Mouse (Mus musculus) cerebellum, adult 9-11 months (tissue): ENCODE measurements at regions not wholly inside any gene's neighbourhood (a gene's known extent, or its start where the extent isn't known, plus 50 kb on each side); places are given as distances from the start of the nearest gene placed in this dataset.

Source experiments
- DNase-seq: peaks from one replicate; pipeline ENCODE4 v3.0.0; 2022

DNA sequence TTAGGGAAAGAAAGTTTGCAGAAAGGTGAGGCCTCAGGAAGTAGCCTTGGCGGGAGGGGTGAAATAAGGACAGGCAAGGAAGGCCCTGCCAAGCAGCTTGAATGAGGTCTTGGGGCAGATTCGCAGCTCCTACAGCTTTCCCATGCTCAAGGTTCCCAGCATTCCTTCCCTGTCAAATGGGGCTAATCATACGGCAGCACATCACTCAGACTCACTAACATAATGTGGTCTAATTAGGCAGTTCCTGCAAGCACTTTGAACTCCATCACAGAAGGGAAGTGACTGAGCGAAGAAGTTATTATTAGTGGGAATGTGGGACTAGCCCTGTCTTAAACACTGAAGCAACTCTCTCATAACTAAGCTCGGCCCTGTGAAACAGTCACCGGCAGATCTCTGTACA is 87.1 kb upstream of the Gm10260 start:
- no peak for DNase-seq

DNA sequence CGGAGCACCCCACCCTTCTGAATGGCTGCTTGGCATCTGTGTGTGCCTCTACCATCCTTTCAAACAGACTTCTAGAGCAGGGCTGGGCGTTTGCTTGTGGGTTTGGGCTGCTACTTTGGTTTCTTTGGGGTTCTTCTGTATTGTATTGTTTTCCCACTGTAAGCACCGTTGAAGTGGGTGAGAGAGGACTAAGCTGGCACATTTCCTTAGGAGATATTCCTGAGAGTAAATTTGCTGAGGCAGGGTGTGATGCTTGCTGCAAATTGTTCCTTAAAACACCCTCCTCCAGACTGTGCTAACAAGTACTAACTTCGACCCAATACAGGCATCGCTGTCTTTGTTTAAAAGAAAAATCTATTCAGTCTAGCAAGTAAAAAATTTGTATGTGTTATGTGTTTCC is 84.7 kb upstream of the Gm10260 start:
- DNase-seq, result no peak

DNA sequence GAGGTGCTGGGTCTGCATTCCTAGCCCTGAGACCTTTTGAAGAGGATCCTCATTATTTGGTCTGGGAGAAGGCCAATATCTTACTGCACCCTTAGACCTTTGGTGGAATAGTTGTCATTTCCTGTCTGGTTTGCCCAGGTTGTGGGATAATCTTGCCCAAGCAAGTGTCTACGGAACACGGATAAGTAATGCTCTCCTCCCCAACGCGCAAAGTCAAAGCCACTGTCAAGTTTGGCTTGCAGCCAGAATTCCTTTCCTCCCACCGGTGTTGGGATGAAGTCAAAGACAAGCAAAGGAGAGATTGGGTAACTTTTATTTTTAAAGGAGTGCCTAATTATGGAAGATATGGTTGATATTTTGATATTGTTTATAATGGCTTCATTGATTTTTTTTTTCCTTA is 82.4 kb upstream of the Gm10260 start:
- DNase-seq, result no peak

DNA sequence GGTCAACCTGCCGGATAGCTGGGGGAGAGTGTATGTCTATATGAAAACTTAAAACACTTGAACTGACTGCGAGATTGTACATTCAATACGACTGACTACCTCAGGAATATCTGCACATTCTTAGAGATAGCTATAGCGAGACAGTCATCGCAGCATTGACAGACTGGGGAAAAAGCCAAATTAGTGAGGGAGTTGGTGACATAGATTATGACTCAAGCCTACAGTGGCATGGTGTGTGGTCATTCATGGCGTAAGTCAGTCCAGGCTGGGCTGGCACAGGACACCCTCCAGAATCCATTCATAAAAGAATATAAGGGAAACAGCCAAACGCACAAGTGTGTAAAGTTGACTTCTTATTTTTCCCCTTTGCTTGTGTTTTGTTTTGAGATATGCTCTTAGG is 81.1 kb upstream of the Gm10260 start:
- DNase-seq, result no peak

DNA sequence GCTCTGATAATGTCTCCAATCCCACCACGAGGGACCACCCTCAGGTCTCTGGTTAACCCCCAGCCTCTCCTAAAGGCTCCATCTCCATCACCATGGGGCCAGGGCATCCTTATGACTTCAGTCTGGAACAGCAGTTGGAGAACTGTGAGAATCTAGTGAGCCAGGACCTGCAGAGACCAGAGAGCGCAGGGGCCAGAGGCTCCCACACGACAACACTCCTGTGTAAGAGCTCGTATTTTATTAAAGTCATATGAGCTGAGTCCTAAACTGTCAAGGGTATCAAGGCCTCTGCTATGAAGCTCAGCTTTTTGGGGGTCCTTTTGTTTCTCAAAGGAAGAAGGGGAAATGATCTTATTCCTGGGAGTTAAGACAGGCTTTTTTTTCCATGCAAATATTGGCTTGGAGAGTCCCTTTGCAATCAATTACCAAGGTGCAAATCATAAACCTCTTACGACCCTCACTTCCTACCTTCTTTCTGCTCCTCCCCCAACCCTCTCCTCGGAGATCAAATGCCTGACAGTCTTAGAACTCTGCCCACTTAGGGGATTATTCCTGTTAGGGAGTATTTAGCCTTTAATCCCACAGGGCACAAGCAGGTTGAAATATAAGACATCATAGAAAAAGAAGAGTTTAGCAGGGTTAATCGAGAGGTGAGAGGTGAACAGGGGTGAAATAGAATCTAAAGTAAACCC is 79.3 kb upstream of the Gm10260 start:
- no peak for DNase-seq

DNA sequence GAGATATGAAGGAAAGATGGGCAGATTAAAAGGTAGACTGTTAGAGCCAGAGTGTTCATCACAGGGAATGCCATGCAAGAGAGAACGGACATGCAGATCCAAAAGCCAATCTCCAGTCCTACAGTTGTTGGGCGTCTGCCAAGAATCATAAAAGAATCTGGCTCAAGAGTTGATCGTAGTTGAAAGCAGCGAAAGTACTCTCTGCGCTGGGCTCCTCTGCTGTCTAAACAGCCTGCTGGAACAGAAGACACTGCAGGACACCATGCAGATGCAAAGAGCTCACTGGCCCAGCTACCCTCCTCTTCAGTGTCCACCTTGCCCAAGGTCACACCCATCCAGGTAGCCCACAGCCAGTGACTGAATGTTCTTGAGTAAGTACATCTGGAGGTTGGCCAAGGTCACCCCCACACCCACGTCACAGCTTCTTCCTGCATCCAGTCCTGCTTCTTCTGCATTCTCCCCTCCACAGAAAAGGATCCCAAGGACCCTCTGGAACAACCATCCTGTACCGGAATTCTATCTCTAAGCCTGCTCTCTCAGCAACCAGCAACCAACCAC is 77.1 kb upstream of the Gm10260 start:
- no peak for DNase-seq

DNA sequence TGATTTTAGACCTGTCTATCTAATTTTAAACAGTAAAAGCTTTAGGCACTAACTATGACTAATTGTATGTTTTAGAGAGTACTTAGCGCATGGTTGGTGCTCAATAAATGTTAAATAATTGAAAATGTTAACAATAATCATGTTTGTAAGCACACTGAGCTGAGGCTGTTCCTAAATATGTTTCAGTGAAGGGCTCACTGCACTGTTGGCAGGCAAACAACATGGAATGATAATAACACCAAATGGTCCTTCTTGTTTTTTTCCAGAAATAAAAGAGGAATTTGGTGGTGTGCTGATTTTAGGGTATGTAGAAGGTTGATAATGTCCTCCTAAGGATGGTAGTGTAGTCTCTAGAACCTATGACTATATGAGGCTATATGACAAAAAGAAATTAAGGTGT is 72.0 kb upstream of the Gm10260 start:
- no peak for DNase-seq

DNA sequence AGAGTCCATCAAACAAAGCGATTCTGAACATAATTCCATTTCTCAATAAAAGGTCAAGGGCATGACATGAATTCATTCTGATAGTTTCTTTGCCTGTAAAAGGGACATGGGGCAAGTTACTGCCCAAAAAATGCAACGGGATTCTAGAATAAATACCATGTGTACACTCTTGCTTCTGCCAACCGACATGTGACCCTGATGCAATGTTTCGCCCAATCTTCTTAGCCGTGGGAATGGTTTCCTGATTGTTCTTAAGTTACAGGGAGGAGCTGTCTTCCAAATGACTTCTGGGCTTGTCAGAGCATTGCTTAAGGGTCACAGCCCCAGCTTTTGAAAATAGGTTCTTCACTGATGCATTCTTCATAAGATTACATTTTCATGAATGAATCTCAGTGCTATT is 71.4 kb upstream of the Gm10260 start:
- DNase-seq, result no peak

DNA sequence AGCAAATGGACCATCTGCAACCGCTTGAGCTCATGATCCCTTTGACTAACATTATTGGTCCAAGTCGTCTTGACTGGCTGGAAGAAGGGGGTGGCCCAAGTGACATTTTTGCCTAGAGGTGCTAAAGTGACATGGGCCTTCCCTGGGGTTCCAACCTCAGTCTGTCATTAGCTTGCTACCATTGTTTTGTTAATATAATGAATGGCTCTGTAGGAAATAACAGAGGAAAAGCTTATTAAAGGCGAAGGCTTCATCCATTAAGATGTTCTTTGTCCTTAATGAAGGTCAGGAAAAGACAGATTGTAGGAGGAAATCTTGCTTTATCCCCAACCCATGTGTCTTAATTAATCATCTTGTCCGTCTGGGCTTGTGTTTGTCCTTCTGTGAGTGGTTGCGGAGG is 69.1 kb upstream of the Gm10260 start:
- DNase-seq, result no peak

DNA sequence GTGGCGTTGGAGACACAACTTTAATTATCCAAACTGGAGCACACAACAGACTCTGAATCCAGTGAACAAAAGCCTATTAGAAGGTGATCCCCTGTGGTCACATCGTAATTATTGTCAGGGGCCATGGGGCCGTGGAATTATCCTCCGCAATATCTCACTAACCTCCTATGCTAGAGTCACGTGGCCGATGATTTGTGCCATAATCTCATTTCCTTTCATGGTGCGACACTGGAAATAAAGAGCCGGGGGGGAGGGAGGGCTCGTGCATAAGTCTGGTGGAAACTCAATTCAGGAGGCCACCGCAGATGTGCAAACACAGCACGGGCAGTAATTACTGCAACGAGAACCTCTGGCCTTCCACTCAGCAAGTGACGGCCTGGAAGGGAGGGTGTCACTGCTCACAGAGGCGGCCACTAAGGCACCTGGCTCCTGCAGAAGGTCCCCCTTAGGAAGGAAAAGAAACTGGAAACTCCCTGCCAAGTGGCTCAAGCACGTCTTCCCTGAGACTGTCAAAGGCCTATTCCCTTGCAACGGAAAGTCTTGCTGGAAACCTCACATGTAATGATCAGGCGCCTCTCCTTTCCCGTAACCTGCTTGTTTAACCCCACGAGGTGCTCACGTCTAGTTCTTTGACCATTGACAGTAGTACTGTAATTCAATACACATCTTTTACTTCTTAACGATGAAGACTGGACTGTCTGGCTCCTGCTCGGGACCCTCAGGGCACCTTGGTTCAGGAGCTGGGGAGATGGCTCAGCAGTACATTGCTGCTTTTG is 65.6 kb upstream of the Gm10260 start:
- DNase-seq, result no peak

DNA sequence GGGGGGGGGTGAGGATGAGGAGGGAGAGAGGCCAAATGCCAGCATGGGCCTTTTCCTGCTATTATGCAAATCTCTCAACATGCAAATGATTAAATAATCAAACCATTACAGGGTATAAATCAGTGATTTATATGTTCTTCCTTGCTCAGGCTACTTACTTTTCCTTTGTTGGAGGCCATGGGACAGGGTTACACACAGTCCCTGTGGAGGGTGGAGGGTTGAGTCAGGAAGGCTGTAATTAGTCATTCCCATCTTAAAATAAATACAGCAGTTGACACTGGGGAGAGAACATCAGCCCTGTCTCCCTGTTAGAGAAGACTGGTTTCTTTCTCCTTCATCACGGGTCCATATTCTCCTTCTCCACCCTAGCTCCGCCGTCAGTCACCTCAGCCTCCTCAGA is 64.9 kb upstream of the Gm10260 start:
- DNase-seq, result no peak

DNA sequence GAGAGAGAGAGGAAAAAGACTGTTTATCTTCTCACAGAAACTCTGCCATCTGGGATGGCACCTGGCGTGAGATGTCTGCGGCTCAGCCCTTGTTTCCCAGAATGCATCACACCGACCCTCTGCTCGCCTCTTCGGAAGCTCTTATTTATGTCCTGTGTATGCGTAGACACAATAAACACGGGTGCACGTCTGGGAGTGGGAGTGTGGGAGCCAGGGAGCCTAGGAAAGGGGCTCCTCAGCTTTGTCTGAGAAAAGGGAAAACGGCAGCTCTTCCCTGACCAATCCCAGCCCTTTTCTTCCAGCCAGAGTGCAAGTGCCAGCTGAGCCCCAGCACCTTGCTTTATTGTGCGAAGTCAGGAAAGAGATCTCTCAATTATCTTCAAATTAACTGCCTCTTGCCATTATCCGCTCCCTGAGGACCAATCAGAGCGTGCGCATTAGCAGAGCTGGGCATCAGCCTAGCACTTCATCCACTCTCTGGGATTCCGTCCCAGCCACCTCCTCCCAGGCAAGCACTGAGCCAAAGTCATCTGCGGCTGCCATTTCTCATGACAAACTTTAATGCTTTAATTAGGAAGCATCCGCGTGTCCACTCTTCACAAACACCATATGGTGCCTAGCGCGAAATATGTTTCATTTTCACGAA is 63.8 kb upstream of the Gm10260 start:
- peak; percentile 26 for DNase-seq

DNA sequence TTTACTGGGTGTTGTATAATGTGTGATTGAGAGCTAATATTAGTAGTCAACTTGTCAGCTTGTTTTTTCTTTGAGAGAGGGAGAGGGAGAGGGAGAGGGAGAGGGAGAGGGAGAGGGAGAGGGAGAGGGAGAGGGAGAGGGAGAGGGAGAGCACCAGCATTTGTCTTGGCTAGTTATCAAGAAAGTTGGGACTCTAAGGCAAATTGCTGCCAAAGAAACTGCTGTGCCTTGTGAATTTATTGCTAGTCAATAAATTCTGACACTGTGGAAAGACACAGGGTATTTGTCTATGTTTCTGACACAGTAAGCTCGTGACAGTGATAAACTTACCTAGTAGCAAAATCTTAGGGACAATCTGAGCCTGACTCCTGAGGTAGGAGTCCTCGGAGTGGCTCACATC is 61.2 kb upstream of the Gm10260 start:
- no peak for DNase-seq

DNA sequence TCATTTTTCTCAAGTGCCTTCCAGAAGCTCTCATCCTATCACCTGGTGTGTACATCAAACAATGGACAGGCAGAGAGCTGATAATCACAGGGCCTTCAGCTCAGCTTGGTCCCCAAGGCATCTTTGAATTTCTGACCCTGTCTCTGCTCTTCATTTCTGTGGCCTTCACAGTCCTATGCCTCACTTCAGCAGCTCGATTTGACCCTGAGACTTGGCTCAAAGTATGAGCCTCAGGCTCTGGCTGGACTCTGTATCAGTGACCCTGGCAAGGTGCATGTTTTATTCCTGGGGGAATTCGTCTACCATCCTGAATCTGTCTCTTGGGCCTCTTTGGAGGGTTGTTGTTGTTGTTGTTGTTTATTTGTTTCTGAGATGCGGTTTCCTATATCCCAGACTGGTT is 60.6 kb upstream of the Gm10260 start:
- DNase-seq, result no peak

DNA sequence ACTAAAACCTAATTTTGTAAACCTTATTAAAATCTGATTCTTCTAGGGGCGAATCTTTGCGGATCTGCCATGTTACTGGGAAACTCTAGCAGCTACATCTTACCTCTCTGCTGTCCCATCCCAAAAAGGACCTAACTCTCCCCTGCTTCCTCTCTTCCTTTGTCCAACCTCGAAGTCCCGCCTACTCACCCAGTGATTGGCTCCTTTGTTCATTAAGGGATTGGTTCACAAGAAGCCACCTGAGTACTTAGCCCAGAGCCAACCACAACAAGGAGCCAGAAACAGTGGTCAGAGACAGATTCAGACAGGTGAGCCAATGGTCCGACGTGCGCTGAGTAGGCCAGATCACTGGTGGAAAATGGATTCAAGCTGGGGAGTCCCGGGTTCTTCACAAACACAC is 60.0 kb upstream of the Gm10260 start:
- DNase-seq, result no peak

DNA sequence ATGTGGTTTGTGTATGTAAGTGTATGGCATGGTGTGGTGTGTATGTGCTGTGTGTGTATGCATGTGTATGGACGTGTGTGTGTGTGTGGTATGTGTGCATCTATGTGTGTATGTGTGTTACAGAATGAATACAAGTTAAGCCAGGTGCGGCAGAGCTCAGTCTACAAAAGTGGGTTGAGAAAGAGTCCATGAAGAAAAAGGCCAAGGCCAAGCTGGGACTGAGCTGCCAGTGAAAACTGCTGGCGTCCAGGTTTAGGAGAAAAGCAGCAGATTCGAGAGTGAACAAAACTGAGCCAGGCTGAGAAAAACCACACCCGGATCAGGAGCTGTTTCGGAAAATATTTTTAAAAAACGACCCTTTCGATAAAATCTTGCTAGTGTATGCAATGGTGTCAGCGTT is 58.6 kb upstream of the Gm10260 start:
- no peak for DNase-seq

DNA sequence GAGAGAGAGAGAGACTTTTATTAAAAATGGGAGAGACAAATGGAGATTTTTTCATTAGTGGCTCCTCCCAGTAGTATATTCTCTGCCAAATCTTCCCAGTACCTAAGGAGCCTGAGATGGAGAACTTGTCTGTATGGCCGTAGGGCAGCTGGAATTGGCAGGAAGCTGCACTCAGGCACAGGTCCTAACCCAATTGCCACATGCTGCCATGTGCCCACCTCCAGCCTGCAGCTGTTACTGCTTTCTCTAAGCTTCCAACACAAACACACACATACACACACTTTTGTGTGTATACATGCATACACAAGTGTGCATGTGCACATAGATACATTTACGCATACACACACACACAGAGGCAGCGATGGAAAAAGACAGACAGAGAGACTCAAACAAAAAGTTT is 56.5 kb upstream of the Gm10260 start:
- no peak for DNase-seq
